Mouse (Mus musculus): ENCODE measurements around the gene Trim34a. TPM values are rescaled to one million over a fixed set of nuclear protein-coding genes. Genes with fewer than 3 reads are reported as not detected.

Trim34a gene
- 25.1 TPM for total RNA-seq (2023)

GRCm38 (mm10) chr7:104244287-104245181, at the start of gene Trim34a:
Gene Trim34a (plus strand): TSS chr7:104244457.

GRCm38 (mm10) chr7:104195885-104196284, 48.4 kb upstream of the Trim34a start, which contains the start of gene Olfr649:
Gene Olfr649 (minus strand): TSS chr7:104195985.

GRCm38 (mm10) chr7:104218701-104219569, 25.3 kb upstream of the Trim34a start, which contains the start of gene Trim6:
Gene Trim6 (plus strand): TSS chr7:104218793.

GRCm38 (mm10) chr7:104287576-104288443, 43.6 kb downstream of the Trim34a start, which contains the start of gene Trim5:
Gene Trim5 (minus strand): TSS chr7:104288094.

Other genes with a start within 250 kb of the Trim34a start
- not detected for gene Olfr638, start 245.7 kb upstream of the Trim34a start, total RNA-seq (2023)
- 0.21 TPM for gene Olfr639, start 227.2 kb upstream of the Trim34a start, total RNA-seq (2023)
- not detected for gene Olfr640, start 218.9 kb upstream of the Trim34a start, total RNA-seq (2023)
- not detected for gene Olfr641, start 209.0 kb upstream of the Trim34a start, total RNA-seq (2023)
- not detected for gene Olfr642, start 191.8 kb upstream of the Trim34a start, total RNA-seq (2023)
- not detected for gene 4930516K23Rik, start 183.0 kb upstream of the Trim34a start, total RNA-seq (2023)
- not detected for gene Olfr644, start 172.6 kb upstream of the Trim34a start, total RNA-seq (2023)
- gene Olfr645, start 159.0 kb upstream of the Trim34a start, total RNA-seq (2023): not detected
- not detected for gene Olfr646, start 139.6 kb upstream of the Trim34a start, total RNA-seq (2023)
- gene Ubqln5, start 114.6 kb upstream of the Trim34a start, total RNA-seq (2023): not detected
- gene Olfr643, start 107.1 kb upstream of the Trim34a start, total RNA-seq (2023): not detected
- gene Ubqln3, start 101.2 kb upstream of the Trim34a start, total RNA-seq (2023): not detected
- not detected for gene Ubqlnl, start 93.9 kb upstream of the Trim34a start, total RNA-seq (2023)
- gene Olfm5, start 79.6 kb upstream of the Trim34a start, total RNA-seq (2023): not detected
- not detected for gene Olfr648, start 61.1 kb upstream of the Trim34a start, total RNA-seq (2023)
- not detected for gene Olfr649, start 48.5 kb upstream of the Trim34a start, total RNA-seq (2023)
- not detected for gene Trim6, start 25.7 kb upstream of the Trim34a start, total RNA-seq (2023)
- 22.3 TPM for gene Trim5, start 43.6 kb downstream of the Trim34a start, total RNA-seq (2023)
- gene Trim12a, start 71.0 kb downstream of the Trim34a start, total RNA-seq (2023): 99.6 TPM
- 0.68 TPM for gene Trim34b, start 85.0 kb downstream of the Trim34a start, total RNA-seq (2023)
- 37.2 TPM for gene Trim12c, start 108.9 kb downstream of the Trim34a start, total RNA-seq (2023)
- gene Trim30b, start 125.4 kb downstream of the Trim34a start, total RNA-seq (2023): 1.8 TPM
- 0.77 TPM for gene Trim30c, start 156.4 kb downstream of the Trim34a start, total RNA-seq (2023)
- gene Trim30a, start 220.7 kb downstream of the Trim34a start, total RNA-seq (2023): 58.6 TPM

Data from CD4-positive naive resting alpha-beta T cell, adult 57 days (primary cell).